23 mouse cellular contexts compared by ENCODE assay signal in the genomic region with DNA sequence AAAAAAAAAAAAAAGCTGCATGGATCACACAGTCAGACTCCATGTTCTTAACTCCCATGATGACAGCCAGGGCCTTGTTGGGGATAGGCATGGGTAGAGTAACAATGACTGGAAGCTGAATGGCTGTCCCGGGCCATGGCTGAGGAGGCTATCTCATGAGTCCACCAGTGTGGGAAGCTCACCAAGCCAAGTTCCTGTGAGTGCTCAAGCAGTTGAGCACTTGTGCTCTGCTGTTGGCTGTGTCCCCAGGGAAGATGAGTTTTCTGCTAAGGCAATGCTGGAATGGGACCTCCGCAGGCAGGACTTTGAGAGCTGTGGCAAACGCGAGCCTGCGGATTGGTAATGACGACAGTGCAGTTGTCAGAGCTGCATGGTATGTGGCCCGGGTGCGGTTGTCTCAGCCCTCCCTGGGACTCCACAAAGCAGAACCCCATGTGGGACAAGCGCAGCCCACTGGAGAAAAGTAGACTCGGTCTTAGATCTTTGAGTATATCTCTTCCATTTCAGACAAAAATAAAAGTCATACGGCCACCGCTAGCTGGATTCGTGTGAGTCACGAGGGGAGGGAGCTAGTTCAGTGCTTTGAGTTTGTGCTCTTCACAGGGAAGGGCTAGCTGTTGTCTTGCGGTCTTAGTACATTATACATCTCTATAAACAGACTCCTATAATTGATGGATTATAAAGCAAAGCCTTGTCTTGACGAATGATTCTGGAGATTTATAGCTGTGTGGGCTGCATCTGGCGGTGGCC.
"Had no signal": no experiment of that assay in that cellular context is flagged by ENCODE, and none has a peak within 500 bp of the region (broad histone marks: within the 10 kb centered on the region; RNA-seq: fewer than 3 reads in every experiment).

No protein-coding gene starts in this region.

- DNase-seq: gastrocnemius, postnatal 14 days; gastrocnemius, postnatal 36 days; kidney, adult 11 months; kidney, adult 2 months; kidney, adult 9 months; kidney, postnatal 14 days; kidney, postnatal 36 days; layer of hippocampus, adult 9-11 months; layer of hippocampus, postnatal 36 days; left cerebral cortex, postnatal 4 days had no signal

- ATAC-seq: hindbrain, postnatal 0 days; intestine, embryonic 16.5 days; liver, embryonic 12.5 days had no signal

- H3K4me2 ChIP-seq: heart, embryonic 11.5 days; heart, embryonic 13.5 days; heart, embryonic 15.5 days; hindbrain, embryonic 13.5 days; hindbrain, embryonic 15.5 days; kidney, embryonic 15.5 days; limb, embryonic 13.5 days; limb, embryonic 15.5 days; liver, embryonic 12.5 days had no signal

- H3K27ac ChIP-seq: heart, embryonic 15.5 days; hindbrain, embryonic 13.5 days; hindbrain, embryonic 15.5 days; hindbrain, postnatal 0 days; kidney, embryonic 15.5 days; kidney, postnatal 0 days; limb, embryonic 13.5 days; limb, embryonic 15.5 days; liver, embryonic 12.5 days; liver, embryonic 14.5 days had no signal

- H3K9ac ChIP-seq: heart, embryonic 13.5 days; heart, embryonic 15.5 days; hindbrain, embryonic 13.5 days; hindbrain, embryonic 15.5 days; kidney, embryonic 15.5 days; limb, embryonic 13.5 days; limb, embryonic 15.5 days; liver, embryonic 12.5 days; liver, embryonic 14.5 days had no signal

- H3K27me3 ChIP-seq: heart, embryonic 13.5 days; heart, embryonic 15.5 days; hindbrain, embryonic 13.5 days; hindbrain, embryonic 15.5 days; kidney, embryonic 15.5 days; limb, embryonic 13.5 days; limb, embryonic 15.5 days; liver, embryonic 12.5 days had no signal

- H3K9me3 ChIP-seq: heart, embryonic 13.5 days; heart, embryonic 15.5 days; hindbrain, embryonic 15.5 days; kidney, embryonic 15.5 days; limb, embryonic 15.5 days; liver, embryonic 12.5 days had no signal

- H3K4me3 ChIP-seq: heart, embryonic 13.5 days; heart, embryonic 15.5 days; hindbrain, embryonic 13.5 days; hindbrain, embryonic 15.5 days; kidney, embryonic 15.5 days; limb, embryonic 13.5 days; limb, embryonic 15.5 days; liver, embryonic 12.5 days had no signal
